ENCODE assay signal across 8 mouse cellular contexts in the genomic region with DNA sequence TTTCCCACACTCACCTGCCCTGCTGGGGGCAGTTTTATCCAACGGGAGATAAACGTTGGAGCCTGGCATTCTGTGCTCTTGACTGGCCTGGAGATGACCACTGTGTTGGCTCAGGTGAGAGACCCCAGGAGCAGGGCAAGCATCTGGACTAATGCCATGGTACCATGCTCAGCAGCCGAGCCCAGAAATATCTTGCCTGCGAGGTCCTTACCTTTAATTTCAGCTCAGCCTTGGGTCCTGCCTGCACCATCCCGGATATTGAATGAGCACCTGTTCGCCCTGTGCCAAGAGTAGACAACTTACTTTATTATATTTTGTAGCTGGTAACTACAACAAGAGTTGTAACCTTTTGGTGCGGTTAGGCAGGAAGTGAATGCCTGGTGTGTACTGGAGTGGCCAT. TPM values are rescaled to one million over a fixed set of nuclear protein-coding genes. Genes with fewer than 3 reads are reported as not detected.
DNase-seq lines count a peak whose midpoint lies in the region; ATAC-seq and TF ChIP-seq lines count a peak whose summit lies in the region.

No protein-coding gene starts in this region.

- 33% methylated on average over 7 of the region's 7 CpGs for WGBS in lung, embryonic 14.5 days
- 42% methylated on average over 7 of the region's 7 CpGs for whole genome bisulfite sequencing in midbrain, embryonic 15.5 days

- peak overlapping the region; percentile 81 for H3K9ac ChIP-seq in lung, embryonic 14.5 days
- H3K9ac ChIP-seq in midbrain, embryonic 15.5 days, result peak overlapping the region; percentile 62

- H3K27ac ChIP-seq in lung, embryonic 14.5 days (ENCODE audit: low read depth), result peak overlapping the region; percentile 99
- H3K27ac ChIP-seq in cortical plate, adult 2 months (ENCODE audit: insufficient read depth, low read length), result peak overlapping the region; percentile 94
- H3K27ac ChIP-seq in midbrain, embryonic 15.5 days, result peak overlapping the region; percentile 88

- TF ChIP-seq POLR2A in cortical plate, adult 2 months (IDR thresholded peaks at IDR 0.05; ENCODE audit: extremely low read depth, insufficient read depth, low read length), result no peak

- peaks cover 24% of the 10 kb centered on the region for H3K36me3 ChIP-seq in lung, embryonic 14.5 days (ENCODE audit: insufficient read depth)
- peaks cover 5% of the 10 kb centered on the region; the same call in 1 of the 2 replicates for H3K36me3 ChIP-seq in midbrain, embryonic 15.5 days (replicated peaks)

- H3K4me2 ChIP-seq in lung, embryonic 14.5 days, result peak overlapping the region; percentile 98
- peak overlapping the region; percentile 76 for H3K4me2 ChIP-seq in midbrain, embryonic 15.5 days

- no peak; the same call in 1 of the 2 replicates for ATAC-seq in lung, embryonic 14.5 days (ENCODE audit: insufficient read depth)
- peak; percentile 34 for ATAC-seq in midbrain, embryonic 15.5 days (replicated peaks)

- no peak for DNase-seq in lung, embryonic 14.5 days
- DNase-seq in lung, postnatal 4 days, result no peak
- peak; percentile 79 for DNase-seq in induced T-regulatory cell, adult 2 months (ENCODE audit: low read depth)
- no peak for DNase-seq in frontal cortex, postnatal 14 days (ENCODE audit: low spot score in 2 of 2)
- DNase-seq in layer of hippocampus, adult 8-10 months (ENCODE audit: low spot score in 2 of 2), result no peak
- DNase-seq in urinary bladder, adult 2 months (ENCODE audit: low spot score), result no peak

- TF ChIP-seq CTCF in lung, embryonic 14.5 days (IDR thresholded peaks at IDR 0.05; ENCODE audit: low read depth), result no peak
- no peak for TF ChIP-seq CTCF in cortical plate, adult 2 months (IDR thresholded peaks at IDR 0.05; ENCODE audit: extremely low read depth, insufficient read depth, low read length)

- peaks cover 12% of the 10 kb centered on the region for H3K4me1 ChIP-seq in lung, embryonic 14.5 days (ENCODE audit: insufficient read depth)
- H3K4me1 ChIP-seq in cortical plate, adult 2 months (ENCODE audit: control insufficient read depth, insufficient read depth, low read length), result peaks cover 11% of the 10 kb centered on the region
- peaks cover 24% of the 10 kb centered on the region for H3K4me1 ChIP-seq in midbrain, embryonic 15.5 days

- no peaks in the 10 kb centered on the region for H3K9me3 ChIP-seq in lung, embryonic 14.5 days (ENCODE audit: low read depth, low read length)
- H3K9me3 ChIP-seq in midbrain, embryonic 15.5 days, result no peaks in the 10 kb centered on the region

- peak overlapping the region; percentile 77 for H3K4me3 ChIP-seq in lung, embryonic 14.5 days (ENCODE audit: low read depth, low read length)
- H3K4me3 ChIP-seq in cortical plate, adult 2 months (ENCODE audit: insufficient read depth, low read length), result peak overlapping the region; percentile 93
- peak overlapping the region; percentile 53 for H3K4me3 ChIP-seq in midbrain, embryonic 15.5 days

- H3K27me3 ChIP-seq in lung, embryonic 14.5 days (ENCODE audit: insufficient read depth, low read length), result no peaks in the 10 kb centered on the region
- H3K27me3 ChIP-seq in midbrain, embryonic 15.5 days (replicated peaks), result no peaks in the 10 kb centered on the region

RNA-seq across cellular contexts. Expression of a gene that starts 0.9 kb away (rescaled TPM):
- 3.0 and 3.5 TPM in 2 replicates for polyA plus RNA-seq in lung, embryonic 14.5 days (2014; fragmentation: Nextera tagmentation; extraction: Ambion mirVana)
- 9.3 TPM in 1 of 2 replicates, not detected in the other for polyA plus RNA-seq in cortical plate, adult 2 months (2012; rRNA removed)
- polyA plus RNA-seq in midbrain, embryonic 15.5 days (2015; fragmentation: Nextera tagmentation; extraction: Ambion mirVana), result 2.5 TPM in 1 of 2 replicates, not detected in the other
- 10 to 100 TPM in 3 of 4 experiments, 1 to 10 TPM in 1; 7.6 to 33.3 (median 12.1) TPM for total RNA-seq in layer of hippocampus, adult 8-10 months (2022)
- polyA plus RNA-seq in urinary bladder, adult 2 months (2012; rRNA removed), result 0.89 and 23.6 TPM in 2 replicates

RNA-seq across cellular contexts. Expression of a gene that starts 1.0 kb away (rescaled TPM):
- polyA plus RNA-seq in lung, embryonic 14.5 days (2014; fragmentation: Nextera tagmentation; extraction: Ambion mirVana), result 329 and 337 TPM in 2 replicates
- 270 and 272 TPM in 2 replicates for polyA plus RNA-seq in cortical plate, adult 2 months (2012; rRNA removed)
- 308 and 325 TPM in 2 replicates for polyA plus RNA-seq in midbrain, embryonic 15.5 days (2015; fragmentation: Nextera tagmentation; extraction: Ambion mirVana)
- total RNA-seq in layer of hippocampus, adult 8-10 months (2022), result 100 to 1,000 TPM; 144 to 152 (median 147) TPM
- 294 and 318 TPM in 2 replicates for polyA plus RNA-seq in urinary bladder, adult 2 months (2012; rRNA removed)

RNA-seq across cellular contexts. Expression of a gene that starts 15.2 kb away (rescaled TPM):
- polyA plus RNA-seq in lung, embryonic 14.5 days (2014; fragmentation: Nextera tagmentation; extraction: Ambion mirVana), result 47.9 and 50.9 TPM in 2 replicates
- polyA plus RNA-seq in cortical plate, adult 2 months (2012; rRNA removed), result 38.8 and 40.7 TPM in 2 replicates
- 91.1 and 97.2 TPM in 2 replicates for polyA plus RNA-seq in midbrain, embryonic 15.5 days (2015; fragmentation: Nextera tagmentation; extraction: Ambion mirVana)
- total RNA-seq in layer of hippocampus, adult 8-10 months (2022), result 10 to 100 TPM; 64.2 to 89.9 (median 76.6) TPM
- 42.8 and 47.7 TPM in 2 replicates for polyA plus RNA-seq in urinary bladder, adult 2 months (2012; rRNA removed)

RNA-seq across cellular contexts. Expression of a gene that starts 25.3 kb away (rescaled TPM):
- polyA plus RNA-seq in lung, embryonic 14.5 days (2014; fragmentation: Nextera tagmentation; extraction: Ambion mirVana), result 109 and 112 TPM in 2 replicates
- polyA plus RNA-seq in cortical plate, adult 2 months (2012; rRNA removed), result 111 and 113 TPM in 2 replicates
- polyA plus RNA-seq in midbrain, embryonic 15.5 days (2015; fragmentation: Nextera tagmentation; extraction: Ambion mirVana), result 68.6 and 72.0 TPM in 2 replicates
- total RNA-seq in layer of hippocampus, adult 8-10 months (2022), result 10 to 100 TPM; 79.3 to 96.1 (median 86.9) TPM
- 457 and 472 TPM in 2 replicates for polyA plus RNA-seq in urinary bladder, adult 2 months (2012; rRNA removed)
